Mouse (Mus musculus) cerebellum, adult 8-10 months (tissue): ENCODE results near the gene Gm14226.
"Not testable (repeated sequence)": the region's sequence is repeated elsewhere in the genome, so short reads cannot be mapped to it uniquely, and the experiment has no call there.

Experiments
- DNase-seq: peaks from one replicate; pipeline ENCODE4 v3.0.0; 2022

The Gm14226 gene

GRCm38 (mm10) chr2:155018251-155018755 is at the start of gene Gm14226:
Gene Gm14226, plus strand, starts transcription at chr2:155018266.
- not testable (repeated sequence) for DNase-seq

GRCm38 (mm10) chr2:154969740-154970397 is 48.2 kb upstream of the Gm14226 start:
- not testable (repeated sequence) for DNase-seq

DNA sequence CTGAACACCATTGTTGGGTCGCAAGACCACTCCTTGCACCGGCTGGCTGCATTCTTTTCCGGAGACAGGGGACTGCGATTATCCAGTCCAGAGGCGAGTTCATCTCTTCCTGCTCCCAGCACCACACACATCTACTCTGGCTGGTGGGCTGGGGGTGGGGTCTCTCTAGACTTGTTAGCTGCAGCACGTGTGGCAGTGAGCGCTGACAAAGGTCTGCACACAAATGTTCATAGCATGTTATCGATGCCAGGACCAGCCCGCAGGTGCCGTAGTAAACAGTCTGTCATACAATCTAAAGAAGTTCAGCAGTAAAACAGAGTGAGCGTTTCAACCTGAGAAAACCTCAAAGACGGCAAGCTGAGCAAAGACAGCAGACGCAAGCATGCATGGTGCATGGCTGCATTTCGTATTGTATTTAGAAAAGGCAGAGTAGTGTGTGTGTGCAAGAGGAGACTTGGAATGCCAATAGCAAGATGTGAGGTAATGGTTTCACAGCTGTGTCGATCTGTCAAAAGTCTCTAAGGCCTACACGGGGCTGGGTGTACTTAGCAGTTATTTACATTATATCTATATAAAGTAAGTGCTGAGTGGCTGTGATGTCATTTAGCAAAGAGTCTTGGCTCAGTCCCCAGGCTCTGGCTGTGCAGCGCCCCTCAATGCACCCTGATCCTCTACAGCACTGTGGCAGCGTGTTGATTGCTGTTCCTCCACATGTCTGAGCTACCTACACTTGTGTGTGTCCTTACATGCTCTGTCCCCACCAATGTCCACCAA is 46.0 kb upstream of the Gm14226 start:
- no peak for DNase-seq

DNA sequence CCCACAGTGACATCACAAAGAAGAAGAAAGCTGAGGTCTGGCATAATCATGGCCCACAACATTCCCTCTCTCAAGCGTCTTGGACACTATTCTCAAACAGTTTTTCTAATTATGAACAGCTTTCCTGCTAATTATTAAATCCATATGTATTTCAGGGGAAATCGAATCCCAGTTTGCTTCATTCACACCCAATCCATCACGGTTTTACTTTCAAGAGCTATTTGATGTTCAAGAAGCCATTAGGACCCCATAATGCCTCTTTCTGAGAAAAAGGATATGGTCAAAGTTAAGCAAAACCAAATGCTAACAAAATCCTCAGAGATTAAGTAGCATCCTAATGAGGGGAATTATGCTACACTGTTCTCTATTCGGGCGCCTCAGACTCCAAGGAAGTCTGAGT is 45.1 kb upstream of the Gm14226 start:
- no peak for DNase-seq

GRCm38 (mm10) chr2:154986609-154987008 is 31.5 kb upstream of the Gm14226 start:
- no peak for DNase-seq

- DNase-seq: no peak
Measured at GRCm38 (mm10) chr2:154991411-154991810, 26.7 kb upstream of the Gm14226 start.

GRCm38 (mm10) chr2:154992083-154992482 is 26.0 kb upstream of the Gm14226 start:
- DNase-seq: no peak

DNA sequence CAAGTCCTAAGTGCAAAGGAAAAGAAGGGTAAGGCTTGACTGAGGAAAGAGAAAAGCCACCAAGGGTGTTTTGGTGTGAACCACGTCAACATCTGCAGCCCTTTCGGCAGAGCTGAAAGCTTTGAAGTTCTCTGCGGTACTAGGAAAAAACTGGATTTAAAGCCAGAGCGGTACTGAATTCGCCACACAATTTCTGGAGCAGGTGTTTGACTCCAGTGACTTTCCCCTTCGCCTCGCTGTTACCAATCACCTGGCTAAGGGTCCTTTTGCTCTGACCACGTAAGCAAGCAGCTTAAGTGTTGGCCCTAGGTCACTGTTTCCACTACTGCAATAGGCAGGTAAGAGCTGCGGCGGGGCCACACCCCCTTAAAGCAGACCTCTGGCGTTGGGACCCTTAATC is 12.6 kb upstream of the Gm14226 start:
- DNase-seq: no peak

- DNase-seq: no peak
Measured at GRCm38 (mm10) chr2:155011086-155011656, 6.9 kb upstream of the Gm14226 start.

DNA sequence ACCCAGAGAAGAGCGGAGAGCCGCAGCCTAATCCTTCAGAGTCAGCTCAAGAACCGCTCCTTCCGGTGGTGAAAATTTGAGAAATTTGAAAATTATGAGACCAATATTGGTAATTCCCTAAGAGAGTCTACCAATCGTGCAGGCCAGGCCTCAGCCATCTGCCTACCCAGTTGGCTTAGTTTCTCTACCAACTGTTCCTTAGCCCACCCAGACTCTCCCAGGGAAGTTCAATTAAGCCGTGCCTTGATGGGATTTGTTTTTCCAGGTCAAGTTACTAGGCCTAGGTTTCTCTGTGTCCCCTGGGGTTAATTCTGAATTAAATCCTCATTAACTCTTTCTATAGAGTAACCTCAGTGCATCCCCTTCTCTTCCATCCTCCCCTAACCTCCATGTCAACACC is 5.1 kb upstream of the Gm14226 start:
- DNase-seq: no peak

GRCm38 (mm10) chr2:155016751-155017150 is 1.3 kb upstream of the Gm14226 start:
- not testable (repeated sequence) for DNase-seq

DNA sequence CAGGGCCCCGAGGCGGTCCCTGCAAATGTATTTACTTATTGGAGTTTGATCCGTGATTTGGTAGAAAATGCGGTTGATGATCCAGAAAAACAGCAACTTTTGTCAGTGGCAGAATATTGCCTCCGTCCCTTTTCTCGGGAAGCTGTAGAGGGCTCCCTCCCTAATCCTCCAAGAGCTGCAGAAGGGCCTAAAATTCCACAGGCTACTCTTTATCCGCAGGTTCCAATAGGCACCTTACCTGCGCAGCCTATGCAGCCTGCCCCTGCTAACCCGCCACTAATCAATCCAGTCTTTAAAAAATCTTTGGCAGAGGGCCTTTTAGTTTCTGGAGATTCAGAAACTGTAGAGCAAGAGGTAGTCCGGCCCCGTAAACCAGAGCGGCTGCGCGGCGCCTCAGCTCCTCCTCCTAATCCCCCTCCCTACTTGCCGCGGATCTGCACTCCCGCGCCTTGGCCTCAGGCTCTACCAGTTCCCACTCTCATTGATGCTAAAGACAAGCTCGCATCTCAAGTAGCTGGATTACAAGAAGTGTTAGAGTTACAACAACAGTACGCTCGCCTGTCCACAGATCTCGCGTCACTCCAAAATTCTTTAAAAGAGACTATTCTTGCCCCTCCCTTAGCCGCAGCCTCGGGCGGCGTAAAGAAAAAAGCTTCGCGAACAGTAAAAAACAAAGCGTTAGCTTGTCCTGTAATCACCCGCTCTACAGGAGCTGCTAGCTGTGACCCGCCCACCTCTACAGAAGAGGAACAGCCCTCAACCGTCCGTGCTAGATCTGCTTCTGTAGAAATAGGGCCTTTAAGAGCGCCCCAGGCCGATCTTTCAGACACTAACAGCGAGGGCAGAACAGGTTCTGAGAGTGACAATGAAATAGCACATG is 936 bp downstream of the Gm14226 start:
- peak; percentile 28 for DNase-seq

- peak; percentile 89 for DNase-seq
Measured at GRCm38 (mm10) chr2:155019673-155020072, 1.6 kb downstream of the Gm14226 start.

DNA sequence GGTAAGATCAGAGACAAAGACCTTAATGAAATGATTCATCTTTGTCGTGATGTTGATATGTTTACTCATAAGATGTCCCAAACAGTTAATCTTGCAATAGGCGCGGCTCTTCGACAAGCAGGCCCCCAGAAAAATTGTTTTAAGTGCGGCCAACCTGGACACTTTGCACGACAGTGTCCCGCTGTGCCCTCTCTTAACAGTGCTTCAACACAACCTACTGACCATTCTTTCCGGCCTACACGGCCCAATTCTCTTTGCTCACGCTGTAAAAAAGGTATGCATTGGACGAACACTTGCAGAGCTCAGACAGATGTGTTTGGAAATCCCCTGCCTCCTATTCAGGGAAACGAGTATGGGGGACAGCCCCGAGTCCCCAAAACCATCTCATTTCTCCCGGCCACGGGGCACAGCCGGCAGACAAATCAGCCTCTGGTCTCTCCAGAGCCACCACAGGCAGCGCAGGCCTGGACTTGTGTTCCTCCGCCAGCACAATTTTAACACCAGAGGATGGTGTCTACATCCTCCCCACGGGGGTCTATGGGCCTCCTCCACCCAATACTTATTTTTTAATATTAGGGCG is 2.3 kb downstream of the Gm14226 start:
- DNase-seq: not testable (repeated sequence)

- no peak for DNase-seq
Measured at GRCm38 (mm10) chr2:155030831-155031230, 12.8 kb downstream of the Gm14226 start.

DNA sequence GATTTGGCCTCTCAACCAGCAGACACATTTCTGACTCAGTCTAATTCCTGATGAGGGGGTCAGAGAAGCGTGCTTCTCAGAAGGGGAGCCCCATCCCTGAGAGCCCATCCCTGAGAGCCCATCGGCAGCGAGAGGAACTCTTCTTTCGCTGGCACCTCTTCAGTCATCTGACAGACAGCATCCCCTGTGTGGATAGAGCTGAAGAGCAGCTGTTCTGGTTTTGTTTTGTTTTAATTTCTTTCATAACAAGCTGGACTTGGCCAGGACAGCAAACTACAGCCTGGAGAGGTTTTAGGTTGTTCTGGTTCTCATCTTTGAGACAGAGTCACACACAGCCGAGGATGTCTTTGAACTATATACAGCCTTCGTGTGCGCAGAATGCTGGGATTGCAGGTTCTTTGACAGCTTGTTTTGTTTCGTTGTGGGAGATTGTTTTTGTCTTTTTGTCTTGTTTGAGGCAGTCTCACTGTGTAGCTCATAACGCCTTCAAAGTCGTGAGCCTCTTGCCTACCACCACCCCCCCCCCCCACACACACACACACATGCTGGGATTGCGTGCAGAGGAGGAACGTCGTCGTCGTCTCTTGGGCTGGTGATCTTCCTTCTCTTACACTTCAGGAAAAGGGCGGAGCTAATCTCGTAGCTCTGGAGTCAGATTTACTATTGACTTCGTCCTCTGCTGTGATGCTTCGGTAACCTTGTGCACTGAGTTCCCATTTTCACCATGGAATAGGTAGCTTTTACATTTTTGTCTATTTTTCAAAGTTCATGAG is 15.1 kb downstream of the Gm14226 start:
- DNase-seq: no peak

GRCm38 (mm10) chr2:155039956-155040355 is 21.9 kb downstream of the Gm14226 start:
- no peak for DNase-seq

DNA sequence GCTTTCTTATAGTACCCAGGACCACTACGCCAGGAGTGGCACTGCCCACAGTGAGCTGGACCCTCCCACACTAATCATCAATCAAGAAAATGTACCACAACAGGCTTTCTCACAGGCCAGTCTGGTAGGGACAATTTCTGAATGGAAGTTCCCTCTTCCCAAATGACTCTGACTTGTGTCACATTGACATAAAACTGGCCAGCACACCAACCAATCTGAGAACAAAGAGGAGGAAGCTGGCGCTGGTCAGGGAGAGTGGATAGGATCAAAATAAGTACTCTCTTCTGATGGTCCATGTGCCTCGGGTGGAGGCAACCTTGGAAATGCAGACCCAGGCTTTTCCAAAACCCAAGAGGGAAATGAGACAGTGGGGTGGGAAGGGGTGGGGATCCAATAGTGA is 26.5 kb downstream of the Gm14226 start:
- no peak for DNase-seq

DNA sequence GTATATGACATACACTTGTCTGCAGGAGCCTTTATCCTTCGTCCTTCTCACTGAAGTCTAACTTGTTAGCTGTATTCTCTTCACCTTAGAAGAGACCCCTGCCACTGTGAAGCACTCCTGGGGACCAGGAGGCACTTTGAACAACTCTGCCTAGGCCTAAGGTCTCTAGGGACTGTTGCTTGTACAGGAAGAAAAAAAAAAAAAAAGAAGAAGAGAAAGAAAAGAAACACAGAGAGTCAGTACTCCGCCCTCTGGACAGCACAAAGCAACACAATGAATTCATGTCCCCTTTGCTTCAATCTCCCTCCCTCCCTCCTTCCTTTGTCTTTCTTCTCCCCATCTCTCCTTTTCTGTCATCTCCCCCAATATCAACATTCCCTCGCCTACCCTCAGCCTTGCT is 27.0 kb downstream of the Gm14226 start:
- no peak for DNase-seq

DNA sequence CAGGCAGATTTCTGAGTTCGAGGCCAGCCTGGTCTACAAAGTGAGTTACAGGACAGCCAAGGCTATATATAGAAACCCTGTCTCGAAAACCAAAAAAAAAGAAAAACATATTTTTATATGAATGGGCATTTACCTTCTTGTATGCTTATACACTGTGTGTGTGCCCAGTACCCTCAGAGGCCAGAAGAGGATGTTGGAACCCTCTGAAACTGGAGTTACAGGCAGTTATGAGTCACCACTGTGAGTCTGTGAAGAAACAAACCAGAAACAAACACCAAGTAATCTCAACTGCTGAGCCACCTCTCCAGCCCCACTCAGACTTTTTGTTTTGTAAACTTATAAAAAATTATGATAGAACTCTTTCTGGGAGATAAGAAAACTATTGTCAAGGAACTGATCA is 28.7 kb downstream of the Gm14226 start:
- DNase-seq: no peak

DNA sequence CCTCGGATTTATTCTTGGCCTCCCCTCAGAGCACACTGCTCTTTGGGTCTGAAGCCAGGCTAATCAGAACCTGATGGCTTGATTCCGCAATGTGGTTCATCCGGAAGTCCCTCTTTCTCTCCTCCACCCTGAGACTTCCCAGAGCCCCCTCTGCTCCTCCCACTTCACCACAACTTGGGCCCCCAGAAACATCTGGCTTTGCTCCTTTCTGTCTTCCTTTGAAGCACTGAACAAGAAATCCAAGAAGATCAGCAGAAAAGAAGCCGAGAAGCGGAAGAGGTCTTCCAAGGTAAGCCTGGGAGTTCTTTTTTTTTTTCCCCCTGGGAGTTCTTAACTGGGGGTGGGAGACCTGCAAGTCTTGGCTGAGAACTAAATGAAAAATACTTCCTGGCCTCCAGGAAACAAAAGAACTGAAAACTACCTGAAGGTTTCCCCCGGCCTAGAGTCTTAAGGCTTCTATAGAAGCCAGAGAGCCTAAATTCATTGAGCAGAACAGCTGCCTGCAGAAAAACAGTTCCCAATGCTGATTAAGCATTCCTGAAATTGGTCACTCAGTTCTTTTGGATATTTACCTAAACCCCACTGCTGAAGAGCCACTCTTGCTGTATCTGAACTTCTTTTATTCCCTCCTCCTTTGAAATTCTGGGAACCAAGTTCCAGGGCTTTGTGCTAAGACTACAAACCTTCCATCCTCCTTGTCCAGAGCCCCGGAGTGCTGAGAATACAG is 29.5 kb downstream of the Gm14226 start:
- DNase-seq: no peak
